Mouse (Mus musculus): ENCODE results near the gene Tshz2.

DNA sequence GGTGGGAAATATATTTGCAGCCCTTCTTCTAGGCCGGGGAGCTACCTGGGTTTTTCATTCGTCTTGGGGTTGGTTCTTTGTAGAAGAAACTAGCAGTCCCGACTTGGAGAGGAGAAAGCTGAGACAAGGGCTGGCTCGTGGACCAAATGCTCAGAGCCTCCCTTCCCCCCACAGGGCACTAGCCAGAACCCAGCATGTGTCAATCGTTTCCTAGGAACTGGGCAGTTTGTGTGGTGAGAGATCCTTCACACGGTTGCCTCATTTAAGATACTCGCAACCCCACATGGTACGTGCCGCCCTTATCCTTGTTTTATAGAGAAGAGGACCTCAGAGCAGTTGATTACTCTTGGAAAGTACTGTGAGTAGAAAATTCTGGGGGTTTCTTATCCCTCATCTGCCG, 208.6 kb downstream of the Tshz2 start:
- TF ChIP-seq CTCF (IDR thresholded peaks at IDR 0.05; ENCODE audit: extremely low read depth, insufficient read depth, insufficient read length, insufficient replicate concordance): no peak
- no peak for TF ChIP-seq POLR2A (IDR thresholded peaks at IDR 0.05; ENCODE audit: low read depth, low read length)

Measured in spleen, adult 2 months (tissue).